Mouse (Mus musculus) liver, embryonic 14.5 days (tissue): ENCODE results near the gene Med12. TPM values are rescaled to one million over a fixed set of nuclear protein-coding genes. Genes with fewer than 3 reads are reported as not detected.

Experiments used
- ATAC-seq: fragments of 200-750 bp; cut with Nextera tagmentation; 2 replicates; pipeline ENCODE4 v1.8.0; 2017; ENCODE audit warnings: moderate number of reproducible peaks, mild to moderate bottlenecking, moderate library complexity; ENCODE audit not compliant: insufficient read depth
- DNase-seq, 3 experiments: peaks; one replicate each; pipeline ENCODE4 v3.0.0-alpha.2; 2012 to 2013; ENCODE audit warnings: low read depth in 3 of 3, low spot score in 3 of 3
- H3K27ac ChIP-seq: fragments of 300-500 bp; sonication (generic); 2 replicates; pipeline ENCODE4 v1.5.1; 2014; ENCODE audit warnings: moderate library complexity, mild to moderate bottlenecking, control low read depth, inconsistent platforms
- H3K27me3 ChIP-seq: fragments of 300-500 bp; sonication (generic); 2 replicates; pipeline ENCODE4 v1.6.1; 2014; ENCODE audit warnings: mild to moderate bottlenecking, low read length, moderate library complexity; ENCODE audit not compliant: control insufficient read depth, insufficient read depth
- H3K36me3 ChIP-seq: fragments of 300-500 bp; sonication (generic); replicated peaks from 2 replicates; pipeline ENCODE4 v1.6.1; 2014; ENCODE audit warnings: low read depth; ENCODE audit not compliant: control insufficient read depth, insufficient read depth
- H3K4me1 ChIP-seq, 2 experiments: fragments of 200-500 bp in 1 of 2; fragments of 300-500 bp in 1 of 2; sonication (generic) in 1 of 2; replicated peaks; 2 replicates each; pipeline ENCODE4 v1.6.1; 2012 to 2014; ENCODE audit warnings: antibody characterized with exemption in 1 of 2, inconsistent platforms in 1 of 2, low read length in 1 of 2; ENCODE audit not compliant: control insufficient read depth in 2 of 2, insufficient read depth in 2 of 2
- H3K4me2 ChIP-seq: fragments of 300-500 bp; sonication (generic); 2 replicates; pipeline ENCODE4 v1.6.1; 2014; ENCODE audit warnings: low read depth, mild to moderate bottlenecking, control low read depth, moderate library complexity
- H3K4me3 ChIP-seq, 2 experiments: fragments of 200-500 bp in 1 of 2; fragments of 300-500 bp in 1 of 2; sonication (generic) in 1 of 2; 2 replicates each; pipeline ENCODE4 v1.5.1; 2012 to 2014; ENCODE audit warnings: low read depth in 2 of 2, low read length in 2 of 2, mild to moderate bottlenecking in 2 of 2, control low read depth in 1 of 2, inconsistent platforms in 1 of 2, moderate library complexity in 1 of 2; ENCODE audit not compliant: insufficient read depth in 1 of 2
- H3K9ac ChIP-seq: fragments of 300-500 bp; sonication (generic); replicated peaks from 2 replicates; pipeline ENCODE4 v1.6.1; 2014; ENCODE audit warnings: mild to moderate bottlenecking, control low read depth, moderate library complexity
- H3K9me3 ChIP-seq: fragments of 300-500 bp; sonication (generic); 2 replicates; pipeline ENCODE4 v1.6.1; 2016; ENCODE audit warnings: low read length, mixed read lengths; ENCODE audit not compliant: control insufficient read depth
- CTCF ChIP-seq: IDR thresholded peaks from 2 replicates; pipeline ENCODE4 v1.5.1; 2016; ENCODE audit warnings: antibody characterized with exemption, low read depth, control low read depth
- EP300 ChIP-seq: IDR thresholded peaks from 2 replicates; pipeline ENCODE4 v1.6.1; 2016; ENCODE audit warnings: antibody characterized with exemption, low read depth
- WGBS: fragments of 180-500 bp; shearing (Covaris S2); extraction: QIAGEN DNeasy Blood & Tissue Kit; methylation state at CpG from one replicate; pipeline ENCODE4 v1.1.7; 2014; ENCODE audit not compliant: insufficient replicate concordance; 5-methylcytosine and 5-hydroxymethylcytosine counted together
- polyA plus RNA-seq, 2 experiments: library from polyadenylated mRNA; depleted of rRNA in 1 of 2; stranded (reverse) in 1 of 2; unstranded in 1 of 2; fragments of >200 nt; fragmentation: Nextera tagmentation in 1 of 2; extraction: Ambion mirVana in 1 of 2; gene quantifications; 2 replicates each; pipeline versions ENCODE4 v1.2.1 to v1.2.3; 2012 to 2014

The Med12 gene
- polyA plus RNA-seq, 2 experiments, result 21.9 to 34.3 TPM

- Histone ChIP-seq H3K9ac (no peak overlapping the region), H3K4me1 (peaks cover 33 to 45% of the 10 kb centered on the region in 2 experiments), H3K9me3 (no peaks in the 10 kb centered on the region), H3K4me2 (no peak overlapping the region), H3K27ac (peak overlapping the region; percentile 97), H3K36me3 (peaks cover 76% of the 10 kb centered on the region), H3K4me3 (no peak overlapping the region), H3K27me3 (no peaks in the 10 kb centered on the region)
- 83% methylated on average over 14 of the region's 14 CpGs for WGBS
- TF ChIP-seq CTCF (no peak), EP300 (no peak)
- ATAC-seq (no peak), DNase-seq (no peak)
These were observed 12.3 kb downstream of the Med12 start for GRCm38 (mm10) chrX:101285953-101286670.

GRCm38 (mm10) chrX:101287543-101287942 lies 13.7 kb downstream of the Med12 start:
- Histone ChIP-seq H3K27ac (peak overlapping the region; percentile 97), H3K9ac (peak overlapping the region; percentile 67), H3K4me3 (peak overlapping the region; percentile 2 to 26; a peak in 2 of 4 replicates), H3K4me2 (peak overlapping the region; percentile 69), H3K27me3 (no peaks in the 10 kb centered on the region), H3K36me3 (peaks cover 77% of the 10 kb centered on the region), H3K4me1 (peaks cover 33 to 45% of the 10 kb centered on the region in 2 experiments), H3K9me3 (no peaks in the 10 kb centered on the region)
- DNase-seq (peak; percentile 82 to 85 (median 83)), ATAC-seq (peak; percentile 96)
- peak; percentile 95 for TF ChIP-seq EP300
- no peak for TF ChIP-seq CTCF
- WGBS, result 26% methylated on average over 3 of the region's 3 CpGs

GRCm38 (mm10) chrX:101288432-101288831 lies 14.6 kb downstream of the Med12 start:
- Histone ChIP-seq H3K9ac (peak overlapping the region; percentile 67), H3K27me3 (no peaks in the 10 kb centered on the region), H3K4me3 (peak overlapping the region in 1 of 2 experiments; percentile 26; a peak in 2 of 4 replicates), H3K4me1 (peaks cover 33 to 45% of the 10 kb centered on the region in 2 experiments), H3K36me3 (peaks cover 78% of the 10 kb centered on the region), H3K27ac (peak overlapping the region; percentile 97), H3K4me2 (peak overlapping the region; percentile 69), H3K9me3 (no peaks in the 10 kb centered on the region)
- ATAC-seq (peak; percentile 52), DNase-seq (no peak)
- no peak for TF ChIP-seq EP300
- TF ChIP-seq CTCF, result no peak
- 53% methylated on average over 6 of the region's 6 CpGs for WGBS

GRCm38 (mm10) chrX:101289037-101289436 lies 15.2 kb downstream of the Med12 start:
- TF ChIP-seq CTCF (no peak), EP300 (no peak)
- no peaks in the 10 kb centered on the region for H3K9me3 ChIP-seq
- peak overlapping the region; percentile 97 for H3K27ac ChIP-seq
- H3K4me2 ChIP-seq, result peak overlapping the region; percentile 69
- WGBS, result 75% methylated on average over 7 of the region's 7 CpGs
- no peak overlapping the region for H3K9ac ChIP-seq
- ATAC-seq, result no peak
- peaks cover 33 to 45% of the 10 kb centered on the region in 2 experiments for H3K4me1 ChIP-seq
- DNase-seq, result no peak
- H3K27me3 ChIP-seq, result no peaks in the 10 kb centered on the region
- no peak overlapping the region for H3K4me3 ChIP-seq
- peaks cover 79% of the 10 kb centered on the region for H3K36me3 ChIP-seq

- peak overlapping the region; percentile 97 for H3K27ac ChIP-seq
- DNase-seq (no peak), ATAC-seq (peak; percentile 19; the same call in 1 of the 2 replicates)
These were observed 16.3 kb downstream of the Med12 start for GRCm38 (mm10) chrX:101290111-101290510.

More at GRCm38 (mm10) chrX:101290111-101290510, 16.3 kb downstream of the Med12 start:
- Histone ChIP-seq H3K9me3 (no peaks in the 10 kb centered on the region), H3K27me3 (no peaks in the 10 kb centered on the region), H3K36me3 (peaks cover 78% of the 10 kb centered on the region), H3K9ac (no peak overlapping the region; the same call in 1 of the 2 replicates), H3K4me3 (no peak overlapping the region), H3K4me2 (peak overlapping the region; percentile 28), H3K4me1 (peaks cover 33 to 45% of the 10 kb centered on the region in 2 experiments)
- no peak for TF ChIP-seq CTCF
- TF ChIP-seq EP300, result 0 out of 2 replicates have a peak, but pooled peaks have one; percentile 36
- WGBS, result 60% methylated on average over 10 of the region's 10 CpGs
